Mouse (Mus musculus) MEL (cell line): ENCODE data around the gene Cdh15. TPM values are rescaled to one million over a fixed set of nuclear protein-coding genes. Genes with fewer than 3 reads are reported as not detected.

Source experiments
- DNase-seq: peaks from one replicate; pipeline ENCODE4 v3.0.0; 2011; ENCODE audit warnings: low read depth, low spot score
- H3K27ac ChIP-seq: 2 replicates; pipeline ENCODE4 v1.5.1; 2012; ENCODE audit warnings: low read depth, mild to moderate bottlenecking, control low read depth, low read length, moderate library complexity; ENCODE audit not compliant: control insufficient read depth
- H3K27me3 ChIP-seq, 2 experiments: fragments of 150-350 bp in 1 of 2; sonication (generic) in 1 of 2; 2 replicates each; pipeline ENCODE4 v1.6.1; 2012; ENCODE audit warnings: low read length in 2 of 2, mild to moderate bottlenecking in 2 of 2, improper control_type of control experiment in 1 of 2, moderate library complexity in 1 of 2; ENCODE audit not compliant: insufficient read depth in 2 of 2, control insufficient read depth in 1 of 2
- H3K36me3 ChIP-seq, 2 experiments: 2 replicates each; pipeline ENCODE4 v1.6.1; 2012 to 2014; ENCODE audit warnings: low read length in 2 of 2, improper control_type of control experiment in 1 of 2, inconsistent platforms in 1 of 2, mild to moderate bottlenecking in 1 of 2; ENCODE audit not compliant: insufficient read depth in 2 of 2, control insufficient read depth in 1 of 2
- H3K4me1 ChIP-seq, 2 experiments: fragments of 150-350 bp in 1 of 2; sonication (generic) in 1 of 2; 2 replicates each; pipeline ENCODE4 v1.6.1; 2012; ENCODE audit warnings: low read length in 2 of 2, improper control_type of control experiment in 1 of 2, mild to moderate bottlenecking in 1 of 2; ENCODE audit not compliant: insufficient read depth in 2 of 2, control insufficient read depth in 1 of 2
- H3K4me3 ChIP-seq, 2 experiments: fragments of 150-350 bp in 1 of 2; sonication (generic) in 1 of 2; 2 replicates each; pipeline ENCODE4 v1.5.1; 2012; ENCODE audit warnings: low read depth in 2 of 2, low read length in 2 of 2, mild to moderate bottlenecking in 2 of 2, moderate library complexity in 2 of 2, control low read depth in 1 of 2, improper control_type of control experiment in 1 of 2; ENCODE audit not compliant: control insufficient read depth in 1 of 2, insufficient read depth in 1 of 2
- H3K79me2 ChIP-seq: 2 replicates; pipeline ENCODE4 v1.6.1; 2012; ENCODE audit warnings: mild to moderate bottlenecking, low read length, moderate library complexity; ENCODE audit not compliant: control insufficient read depth, poor library complexity, insufficient read depth
- H3K9ac ChIP-seq: 2 replicates; pipeline ENCODE4 v1.6.1; 2012; ENCODE audit warnings: low read depth, mild to moderate bottlenecking, control low read depth, low read length, moderate library complexity; ENCODE audit not compliant: control insufficient read depth, poor library complexity, severe bottlenecking
- H3K9me3 ChIP-seq: fragments of 150-350 bp; sonication (generic); replicated peaks from 2 replicates; pipeline ENCODE4 v1.6.1; 2012; ENCODE audit warnings: mild to moderate bottlenecking, low read length, improper control_type of control experiment, moderate library complexity; ENCODE audit not compliant: insufficient read depth
- CHD1 ChIP-seq: IDR thresholded peaks from 2 replicates; pipeline ENCODE4 v1.6.1; 2012; ENCODE audit warnings: low read depth, mild to moderate bottlenecking, inconsistent platforms, low read length, improper control_type of control experiment
- CHD2 ChIP-seq: IDR thresholded peaks from 2 replicates; pipeline ENCODE4 v1.6.1; 2011; ENCODE audit warnings: low read length, improper control_type of control experiment
- E2F4 ChIP-seq: IDR thresholded peaks from 2 replicates; pipeline ENCODE4 v1.6.1; 2011; ENCODE audit warnings: low read depth, low read length, improper control_type of control experiment, borderline replicate concordance
- ELF1 ChIP-seq: IDR thresholded peaks from 2 replicates; pipeline ENCODE4 v1.6.1; 2014; ENCODE audit warnings: low read depth, mild to moderate bottlenecking, inconsistent platforms, low read length, improper control_type of control experiment, moderate library complexity
- EP300 ChIP-seq, 2 experiments: IDR thresholded peaks; 2 replicates each; pipeline ENCODE4 v1.6.1; 2011; ENCODE audit warnings: improper control_type of control experiment in 2 of 2, low read length in 2 of 2, low read depth in 1 of 2, mild to moderate bottlenecking in 1 of 2
- ETS1 ChIP-seq: IDR thresholded peaks from 2 replicates; pipeline ENCODE4 v1.6.1; 2012; ENCODE audit warnings: low read depth, mild to moderate bottlenecking, inconsistent platforms, low read length, improper control_type of control experiment, moderate library complexity
- GATA1 ChIP-seq: IDR thresholded peaks from 2 replicates; pipeline ENCODE4 v1.6.1; 2011; ENCODE audit warnings: low read depth, low read length, improper control_type of control experiment
- MAFK ChIP-seq: IDR thresholded peaks from 2 replicates; pipeline ENCODE4 v1.6.1; 2011; ENCODE audit warnings: low read depth, mild to moderate bottlenecking, low read length, improper control_type of control experiment, borderline replicate concordance
- MAX ChIP-seq: IDR thresholded peaks from 2 replicates; pipeline ENCODE4 v1.6.1; 2011; ENCODE audit warnings: low read length, improper control_type of control experiment
- MAZ ChIP-seq: IDR thresholded peaks from 2 replicates; pipeline ENCODE4 v1.6.1; 2012; ENCODE audit warnings: low read depth, mild to moderate bottlenecking, inconsistent platforms, low read length, improper control_type of control experiment
- MEF2A ChIP-seq: IDR thresholded peaks from 2 replicates; pipeline ENCODE4 v1.6.1; 2014; ENCODE audit warnings: low read depth, mild to moderate bottlenecking, inconsistent platforms, low read length, improper control_type of control experiment; ENCODE audit not compliant: poor library complexity, insufficient replicate concordance, severe bottlenecking; ENCODE audit errors: extremely low read depth
- MYB ChIP-seq: IDR thresholded peaks from 2 replicates; pipeline ENCODE4 v1.6.1; 2011; ENCODE audit warnings: mild to moderate bottlenecking, low read depth, low read length, improper control_type of control experiment
- POLR2A ChIP-seq, 2 experiments: IDR thresholded peaks; 2 replicates each; pipeline ENCODE4 v1.6.1; 2011 to 2012; ENCODE audit warnings: low read length in 2 of 2, mild to moderate bottlenecking in 2 of 2, control low read depth in 1 of 2, improper control_type of control experiment in 1 of 2, low read depth in 1 of 2, moderate library complexity in 1 of 2; ENCODE audit not compliant: control insufficient read depth in 1 of 2, insufficient read depth in 1 of 2, poor library complexity in 1 of 2
- POLR2AphosphoS5 ChIP-seq: IDR thresholded peaks from 2 replicates; pipeline ENCODE4 v1.6.1; 2012; ENCODE audit warnings: low read depth, borderline replicate concordance, mild to moderate bottlenecking, inconsistent platforms, low read length, moderate library complexity, mixed read lengths
- RAD21 ChIP-seq: IDR thresholded peaks from 2 replicates; pipeline ENCODE4 v1.6.1; 2011; ENCODE audit warnings: mild to moderate bottlenecking, low read depth, low read length, improper control_type of control experiment
- SIN3A ChIP-seq: IDR thresholded peaks from 2 replicates; pipeline ENCODE4 v1.6.1; 2012; ENCODE audit warnings: low read length, improper control_type of control experiment, inconsistent platforms
- SMC3 ChIP-seq: IDR thresholded peaks from 2 replicates; pipeline ENCODE4 v1.6.1; 2011; ENCODE audit warnings: low read depth, low read length, improper control_type of control experiment
- TBP ChIP-seq: IDR thresholded peaks from 2 replicates; pipeline ENCODE4 v1.8.0; 2011; ENCODE audit warnings: low read depth, low read length, improper control_type of control experiment
- TCF12 ChIP-seq: IDR thresholded peaks from 2 replicates; pipeline ENCODE4 v1.6.1; 2014; ENCODE audit warnings: low read depth, mild to moderate bottlenecking, inconsistent platforms, low read length, improper control_type of control experiment, moderate library complexity
- UBTF ChIP-seq: IDR thresholded peaks from 2 replicates; pipeline ENCODE4 v1.6.1; 2012; ENCODE audit warnings: low read depth, mild to moderate bottlenecking, inconsistent platforms, low read length, improper control_type of control experiment, moderate library complexity, borderline replicate concordance; ENCODE audit not compliant: insufficient read depth
- USF2 ChIP-seq, 2 experiments: IDR thresholded peaks; 2 replicates each; pipeline ENCODE4 v1.6.1; 2011 to 2012; ENCODE audit warnings: improper control_type of control experiment in 2 of 2, low read length in 2 of 2, borderline replicate concordance in 1 of 2, inconsistent platforms in 1 of 2, low read depth in 1 of 2, mild to moderate bottlenecking in 1 of 2; ENCODE audit not compliant: insufficient read depth in 1 of 2
- ZC3H11A ChIP-seq: IDR thresholded peaks from 2 replicates; pipeline ENCODE4 v1.6.1; 2012; ENCODE audit warnings: low read depth, mild to moderate bottlenecking, inconsistent platforms, low read length, improper control_type of control experiment
- ZMIZ1 ChIP-seq: IDR thresholded peaks from 2 replicates; pipeline ENCODE4 v1.6.1; 2012; ENCODE audit warnings: low read depth, mild to moderate bottlenecking, inconsistent platforms, low read length, improper control_type of control experiment, moderate library complexity
- ZNF384 ChIP-seq: IDR thresholded peaks from 2 replicates; pipeline ENCODE4 v1.6.1; 2012; ENCODE audit warnings: low read depth, mild to moderate bottlenecking, inconsistent platforms, low read length, improper control_type of control experiment
- polyA plus RNA-seq, 2 experiments: library from polyadenylated mRNA; stranded (reverse) in 1 of 2; unstranded in 1 of 2; fragments of >175 nt in 1 of 2; fragments of >200 nt in 1 of 2; gene quantifications; 2 replicates each; pipeline versions ENCODE4 v1.2.1 to v1.2.4; 2012; ENCODE audit warnings: low replicate concordance in 2 of 2, low read depth in 1 of 2; ENCODE audit not compliant: insufficient read length in 2 of 2, insufficient read depth in 1 of 2, missing spikeins in 1 of 2
- total RNA-seq: library from RNA; depleted of rRNA; stranded (reverse); fragments of 300-350 nt; gene quantifications from 2 replicates; pipeline ENCODE4 v1.2.3, GENCODE M21; 2012

The Cdh15 gene
- total and polyA plus RNA-seq, 3 experiments = 0.08 to 0.71 TPM; not detected in 1

DNA sequence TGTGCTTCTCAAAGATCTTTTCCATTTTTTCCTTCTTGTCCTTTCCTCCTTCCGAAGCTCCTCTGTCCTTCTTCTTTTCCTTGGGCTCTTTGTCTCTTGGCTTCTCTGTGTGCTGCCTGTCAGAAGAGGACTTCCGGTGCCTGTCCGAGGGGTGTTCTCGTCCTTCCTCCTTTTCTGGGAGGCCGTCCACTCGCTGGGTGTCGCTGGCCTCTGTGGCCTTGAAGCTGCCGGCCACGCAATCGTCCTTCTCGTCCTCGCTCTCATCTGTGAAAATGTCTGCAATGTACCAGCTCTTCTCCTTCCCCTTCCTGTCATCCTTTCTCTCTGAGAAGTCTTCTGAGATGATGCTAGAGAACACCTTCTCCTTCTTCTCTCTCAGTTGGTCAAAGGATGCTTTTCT, 45.7 kb downstream of the Cdh15 start:
- H3K4me1 ChIP-seq = no peaks in the 10 kb centered on the region
- DNase-seq = no peak
- H3K9me3 ChIP-seq = no peaks in the 10 kb centered on the region
- H3K27me3 ChIP-seq = no peaks in the 10 kb centered on the region
- H3K9ac ChIP-seq = no peak overlapping the region
- no peaks in the 10 kb centered on the region for H3K79me2 ChIP-seq
- no peak overlapping the region for H3K4me3 ChIP-seq
- no peak overlapping the region for H3K27ac ChIP-seq
- peaks cover 0 to 32% of the 10 kb centered on the region in 2 experiments; a peak in 2 of 4 replicates for H3K36me3 ChIP-seq
- no peak for TF ChIP-seq UBTF
- TF ChIP-seq USF2 (IDR thresholded peaks at IDR 0.05; ENCODE audit: borderline replicate concordance in 1 of 2, insufficient read depth in 1 of 2, low read depth in 1 of 2, low read length in 2 of 2) = no peak
- no peak for TF ChIP-seq ZC3H11A
- no peak for TF ChIP-seq MEF2A
- no peak for TF ChIP-seq SIN3A
- TF ChIP-seq POLR2A (IDR thresholded peaks at IDR 0.05; ENCODE audit: control insufficient read depth in 1 of 2, insufficient read depth in 1 of 2, low read depth in 1 of 2, low read length in 2 of 2, poor library complexity in 1 of 2) = no peak
- TF ChIP-seq MAX = no peak
- no peak for TF ChIP-seq TBP
- TF ChIP-seq EP300 (IDR thresholded peaks at IDR 0.05; ENCODE audit: low read depth in 1 of 2, low read length in 2 of 2) = no peak
- no peak for TF ChIP-seq MYB
- no peak for TF ChIP-seq GATA1
- no peak for TF ChIP-seq ELF1
- no peak for TF ChIP-seq E2F4
- TF ChIP-seq POLR2AphosphoS5 = no peak
- no peak for TF ChIP-seq MAFK
- TF ChIP-seq ZNF384 = no peak
- no peak for TF ChIP-seq RAD21
- no peak for TF ChIP-seq TCF12
- no peak for TF ChIP-seq CHD2
- TF ChIP-seq CHD1 = no peak

DNA sequence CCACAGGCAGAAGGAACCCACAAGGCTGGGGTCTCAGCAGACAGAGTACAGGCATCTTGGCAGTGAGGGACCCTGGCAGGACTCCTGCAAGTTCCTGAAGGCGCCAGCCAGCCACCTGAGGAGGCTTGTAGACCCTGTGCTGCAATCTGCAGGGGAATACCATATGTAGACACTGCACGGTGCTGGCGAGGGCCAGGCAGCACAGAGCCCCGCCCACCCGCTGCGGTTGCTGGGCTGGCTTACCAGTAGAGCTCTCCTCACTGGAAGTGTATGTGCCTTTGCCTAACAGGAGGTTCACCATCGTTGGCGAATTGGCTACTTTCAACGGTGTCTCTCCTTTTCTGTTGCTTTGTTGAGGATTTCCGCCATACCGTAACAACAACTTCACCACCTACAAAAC, 48.6 kb downstream of the Cdh15 start:
- Histone ChIP-seq H3K27ac (no peak overlapping the region), H3K4me1 (no peaks in the 10 kb centered on the region), H3K79me2 (no peaks in the 10 kb centered on the region), H3K9ac (no peak overlapping the region), H3K36me3 (peaks cover 0 to 35% of the 10 kb centered on the region in 2 experiments; a peak in 2 of 4 replicates), H3K27me3 (no peaks in the 10 kb centered on the region), H3K4me3 (no peak overlapping the region), H3K9me3 (no peaks in the 10 kb centered on the region)
- TF ChIP-seq ZMIZ1 (no peak), RAD21 (no peak), UBTF (no peak), MYB (no peak), SMC3 (no peak), POLR2AphosphoS5 (no peak), ETS1 (no peak), MAX (no peak), GATA1 (no peak), POLR2A (IDR thresholded peaks at IDR 0.05; ENCODE audit: control insufficient read depth in 1 of 2, insufficient read depth in 1 of 2, low read depth in 1 of 2, low read length in 2 of 2, poor library complexity in 1 of 2) (no peak), MAZ (no peak), E2F4 (no peak)
- no peak for DNase-seq
